Mouse (Mus musculus): Measurements from ENCODE around the gene Sox5. TPM values are rescaled to one million over a fixed set of nuclear protein-coding genes. Genes with fewer than 3 reads are reported as not detected.
A peak's percentile ranks its signal among the peaks of the same experiment; 100 is the strongest.

Sox5 gene
- polyA plus RNA-seq, 1 experiment: 0.81 TPM

GRCm38 (mm10) chr6:144783295-144783694 lies 1.5 kb upstream of the Sox5 start:
- no peaks in the 10 kb centered on the region for H3K36me3 ChIP-seq (ENCODE audit: control insufficient read depth, insufficient read depth, low read length)

GRCm38 (mm10) chr6:144782866-144783265 lies 1.1 kb upstream of the Sox5 start:
- Histone ChIP-seq H3K36me3 (ENCODE audit: control insufficient read depth, insufficient read depth, low read length) (no peaks in the 10 kb centered on the region), H3K4me3 (ENCODE audit: control insufficient read depth, insufficient read depth, low read length) (no peak overlapping the region), H3K4me1 (replicated peaks; ENCODE audit: control insufficient read depth, insufficient read depth, low read length) (peaks cover 8% of the 10 kb centered on the region; the same call in 1 of the 2 replicates), H3K27me3 (ENCODE audit: control insufficient read depth, insufficient read depth, low read length) (peaks cover 8% of the 10 kb centered on the region; the same call in 1 of the 2 replicates), H3K27ac (ENCODE audit: control insufficient read depth, insufficient read depth, low read length) (no peak overlapping the region)
- TF ChIP-seq POLR2A (IDR thresholded peaks at IDR 0.05; ENCODE audit: control insufficient read depth, extremely low read depth, insufficient read depth, low read length, poor library complexity) (no peak), CTCF (IDR thresholded peaks at IDR 0.05; ENCODE audit: borderline replicate concordance, control insufficient read depth, extremely low read depth, insufficient read depth, low read length, poor library complexity) (no peak)
- no peak for DNase-seq
- WGBS: 42% methylated on average over 12 of the region's 12 CpGs

More at GRCm38 (mm10) chr6:144783295-144783694, 1.5 kb upstream of the Sox5 start:
- Histone ChIP-seq H3K4me3 (ENCODE audit: control insufficient read depth, insufficient read depth, low read length) (no peak overlapping the region), H3K4me1 (replicated peaks; ENCODE audit: control insufficient read depth, insufficient read depth, low read length) (peaks cover 8% of the 10 kb centered on the region; the same call in 1 of the 2 replicates), H3K27ac (ENCODE audit: control insufficient read depth, insufficient read depth, low read length) (no peak overlapping the region), H3K27me3 (ENCODE audit: control insufficient read depth, insufficient read depth, low read length) (peaks cover 8% of the 10 kb centered on the region; the same call in 1 of the 2 replicates)
- TF ChIP-seq CTCF (IDR thresholded peaks at IDR 0.05; ENCODE audit: borderline replicate concordance, control insufficient read depth, extremely low read depth, insufficient read depth, low read length, poor library complexity): no peak
- no peak for TF ChIP-seq POLR2A (IDR thresholded peaks at IDR 0.05; ENCODE audit: control insufficient read depth, extremely low read depth, insufficient read depth, low read length, poor library complexity)
- no peak for DNase-seq

- no peak for TF ChIP-seq POLR2A (IDR thresholded peaks at IDR 0.05; ENCODE audit: control insufficient read depth, extremely low read depth, insufficient read depth, low read length, poor library complexity)
- TF ChIP-seq CTCF (IDR thresholded peaks at IDR 0.05; ENCODE audit: borderline replicate concordance, control insufficient read depth, extremely low read depth, insufficient read depth, low read length, poor library complexity): no peak
- Histone ChIP-seq H3K4me1 (replicated peaks; ENCODE audit: control insufficient read depth, insufficient read depth, low read length) (peaks cover 8% of the 10 kb centered on the region; the same call in 1 of the 2 replicates), H3K27me3 (ENCODE audit: control insufficient read depth, insufficient read depth, low read length) (peaks cover 8% of the 10 kb centered on the region; the same call in 1 of the 2 replicates), H3K4me3 (ENCODE audit: control insufficient read depth, insufficient read depth, low read length) (peak overlapping the region; percentile 85), H3K36me3 (ENCODE audit: control insufficient read depth, insufficient read depth, low read length) (no peaks in the 10 kb centered on the region), H3K27ac (ENCODE audit: control insufficient read depth, insufficient read depth, low read length) (no peak overlapping the region)
- no peak for DNase-seq
- WGBS: 4% methylated on average over 49 of the region's 55 CpGs
These were observed 467 bp upstream of the Sox5 start for GRCm38 (mm10) chr6:144782031-144782857.

GRCm38 (mm10) chr6:144780608-144781285 lies 1.0 kb downstream of the Sox5 start:
- H3K36me3 ChIP-seq (ENCODE audit: control insufficient read depth, insufficient read depth, low read length): no peaks in the 10 kb centered on the region
- 58% methylated on average over 9 of the region's 9 CpGs for WGBS
- H3K4me3 ChIP-seq (ENCODE audit: control insufficient read depth, insufficient read depth, low read length): peak overlapping the region; percentile 85; the same call in 1 of the 2 replicates
- H3K27me3 ChIP-seq (ENCODE audit: control insufficient read depth, insufficient read depth, low read length): peaks cover 8% of the 10 kb centered on the region; the same call in 1 of the 2 replicates
- H3K27ac ChIP-seq (ENCODE audit: control insufficient read depth, insufficient read depth, low read length): no peak overlapping the region
- TF ChIP-seq POLR2A (IDR thresholded peaks at IDR 0.05; ENCODE audit: control insufficient read depth, extremely low read depth, insufficient read depth, low read length, poor library complexity) (no peak), CTCF (IDR thresholded peaks at IDR 0.05; ENCODE audit: borderline replicate concordance, control insufficient read depth, extremely low read depth, insufficient read depth, low read length, poor library complexity) (no peak)
- peaks cover 8% of the 10 kb centered on the region; the same call in 1 of the 2 replicates for H3K4me1 ChIP-seq (replicated peaks; ENCODE audit: control insufficient read depth, insufficient read depth, low read length)
- DNase-seq: no peak

- TF ChIP-seq POLR2A (IDR thresholded peaks at IDR 0.05; ENCODE audit: control insufficient read depth, extremely low read depth, insufficient read depth, low read length, poor library complexity) (no peak), CTCF (IDR thresholded peaks at IDR 0.05; ENCODE audit: borderline replicate concordance, control insufficient read depth, extremely low read depth, insufficient read depth, low read length, poor library complexity) (no peak)
- WGBS: 94% methylated on average over 12 of the region's 12 CpGs
- no peaks in the 10 kb centered on the region for H3K36me3 ChIP-seq (ENCODE audit: control insufficient read depth, insufficient read depth, low read length)
- peaks cover 8% of the 10 kb centered on the region; the same call in 1 of the 2 replicates for H3K4me1 ChIP-seq (replicated peaks; ENCODE audit: control insufficient read depth, insufficient read depth, low read length)
- H3K4me3 ChIP-seq (ENCODE audit: control insufficient read depth, insufficient read depth, low read length): no peak overlapping the region
- H3K27me3 ChIP-seq (ENCODE audit: control insufficient read depth, insufficient read depth, low read length): peaks cover 8% of the 10 kb centered on the region; the same call in 1 of the 2 replicates
- no peak for DNase-seq
- no peak overlapping the region for H3K27ac ChIP-seq (ENCODE audit: control insufficient read depth, insufficient read depth, low read length)
These were observed 1.7 kb downstream of the Sox5 start for GRCm38 (mm10) chr6:144779945-144780607.
